Mouse (Mus musculus): Measurements from ENCODE around the gene Trak1.
"Not testable (repeated sequence)": the region's sequence is repeated elsewhere in the genome, so short reads cannot be mapped to it uniquely, and the experiment has no call there.

Gene Trak1

GRCm38 (mm10) chr9:121319323-121319966 lies 22.1 kb downstream of the Trak1 start:
- no peak for DNase-seq (ENCODE audit: low read depth)

- no peak for DNase-seq (ENCODE audit: low read depth)
Measured at GRCm38 (mm10) chr9:121320433-121320832, 23.1 kb downstream of the Trak1 start.

DNA sequence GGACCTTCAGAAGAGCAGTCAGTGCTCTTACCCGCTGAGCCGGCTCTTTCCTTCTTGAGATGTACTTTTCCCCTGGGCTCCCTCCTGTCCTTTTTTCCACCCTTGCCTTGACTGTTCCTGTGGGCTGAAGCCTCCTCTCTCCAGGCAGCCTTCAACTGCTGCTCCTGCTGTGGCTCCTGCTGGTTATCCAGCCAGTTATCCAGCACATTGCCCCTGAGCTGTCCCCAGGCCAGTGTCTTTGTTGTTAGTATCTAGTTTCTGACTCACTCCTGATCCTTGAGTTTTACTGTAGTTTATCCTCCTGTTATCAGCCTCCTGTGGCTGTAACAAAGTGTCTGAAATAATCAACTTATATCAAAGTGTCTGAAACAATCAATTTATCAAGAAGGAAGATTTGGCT lies 23.8 kb downstream of the Trak1 start:
- DNase-seq (ENCODE audit: low read depth): no peak

DNA sequence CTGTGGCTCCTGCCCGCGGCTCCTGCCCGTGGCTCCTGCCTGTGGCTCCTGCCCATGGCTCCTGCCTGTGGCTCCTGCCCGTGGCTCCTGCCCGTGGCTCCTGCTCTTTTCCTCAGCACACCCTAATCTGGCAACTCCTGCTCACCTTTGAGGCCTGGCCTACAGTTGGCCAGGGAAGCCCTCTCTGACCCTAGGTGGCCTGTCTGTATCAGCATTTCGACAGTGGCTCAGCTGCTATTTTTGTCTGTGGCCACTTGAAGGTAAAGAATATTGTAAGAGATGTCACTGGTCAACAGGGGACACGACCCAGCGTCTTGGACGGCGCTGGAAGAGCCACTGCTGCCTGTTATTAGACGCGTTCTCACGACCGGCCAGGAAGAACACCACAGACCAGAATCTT lies 24.7 kb downstream of the Trak1 start:
- DNase-seq (ENCODE audit: low read depth): no peak

- DNase-seq (ENCODE audit: low read depth): not testable (repeated sequence)
Measured at GRCm38 (mm10) chr9:121328342-121328741, 31.0 kb downstream of the Trak1 start.

- no peak for DNase-seq (ENCODE audit: low read depth)
Measured at GRCm38 (mm10) chr9:121329181-121329580, 31.9 kb downstream of the Trak1 start.

DNA sequence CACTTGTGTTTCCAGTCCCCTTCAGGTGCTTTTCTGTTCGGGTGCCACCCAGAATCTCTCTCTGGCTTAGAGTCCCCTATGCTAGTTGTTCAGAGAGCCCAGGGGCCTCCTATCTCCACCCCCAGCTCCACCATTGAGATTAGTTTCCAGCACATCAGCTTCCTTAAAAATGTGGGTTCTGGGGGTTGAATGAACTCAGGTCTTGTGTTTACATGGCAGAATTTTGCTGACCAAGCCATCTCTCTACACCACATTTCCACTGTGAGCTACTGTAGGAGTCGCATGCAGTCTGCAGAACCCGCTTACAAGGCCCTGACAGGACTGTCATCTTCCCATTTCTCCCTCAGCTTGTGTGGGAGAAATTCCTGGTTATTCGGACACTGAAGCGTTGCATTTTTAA lies 32.8 kb downstream of the Trak1 start:
- no peak for DNase-seq (ENCODE audit: low read depth)

GRCm38 (mm10) chr9:121331438-121331837 lies 34.1 kb downstream of the Trak1 start:
- DNase-seq (ENCODE audit: low read depth): no peak

DNA sequence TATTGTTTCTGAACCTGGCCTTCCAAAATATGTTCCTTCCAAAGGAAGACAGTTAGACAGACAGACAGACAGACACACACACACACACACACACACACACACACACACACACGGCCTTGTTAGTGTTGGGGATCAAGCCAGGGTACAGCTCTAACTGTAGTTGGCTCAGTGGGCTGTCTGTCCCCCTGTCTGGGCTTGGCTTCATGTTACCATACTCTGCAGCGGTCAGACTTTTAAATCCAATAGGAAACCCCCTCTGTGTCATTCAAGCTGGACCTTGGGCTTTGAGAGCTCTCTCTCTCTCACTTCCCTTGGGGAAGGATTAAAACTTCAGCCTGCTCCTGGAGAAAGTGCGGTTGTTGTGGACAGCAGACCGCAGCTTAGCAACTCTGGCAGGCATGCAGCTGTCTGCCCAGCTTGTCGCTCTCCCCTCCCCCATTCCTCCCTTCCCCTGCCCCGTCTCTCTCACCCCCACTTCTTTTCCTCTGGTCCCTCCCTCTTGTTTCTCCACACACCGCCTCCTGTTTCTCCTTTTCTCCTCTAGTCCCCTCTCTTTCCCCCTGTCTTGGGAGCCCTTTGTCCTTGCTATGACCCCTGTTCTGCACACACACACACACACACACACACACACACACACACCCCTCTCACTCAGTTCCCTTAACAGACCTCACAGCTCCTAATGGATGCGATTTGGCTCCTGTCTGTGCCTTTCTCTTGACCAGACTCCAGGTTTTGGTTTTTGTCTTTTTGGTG lies 34.8 kb downstream of the Trak1 start:
- DNase-seq (ENCODE audit: low read depth): peak; percentile 52

DNA sequence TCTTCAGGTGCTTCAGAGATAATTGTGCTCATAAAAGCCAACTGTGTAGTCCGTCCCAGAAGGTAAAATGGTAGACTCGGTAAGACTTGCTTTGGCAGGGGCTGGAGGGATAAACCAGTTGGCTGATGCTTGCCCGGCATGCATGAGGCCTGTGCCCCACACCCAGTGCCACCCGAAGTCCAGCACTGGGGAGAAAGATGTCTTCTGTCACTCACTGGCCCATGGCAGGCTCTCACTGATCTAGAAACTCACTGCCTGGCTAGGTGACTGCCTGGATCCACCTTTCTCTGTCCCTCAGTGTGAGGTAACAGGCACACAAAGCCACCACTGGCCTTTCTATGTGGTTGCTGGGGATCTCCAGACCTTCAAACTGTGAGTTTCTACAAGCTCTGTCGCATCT lies 36.3 kb downstream of the Trak1 start:
- DNase-seq (ENCODE audit: low read depth): no peak

GRCm38 (mm10) chr9:121334311-121334851 lies 37.1 kb downstream of the Trak1 start:
- DNase-seq (ENCODE audit: low read depth): no peak

GRCm38 (mm10) chr9:121335568-121335967 lies 38.3 kb downstream of the Trak1 start:
- no peak for DNase-seq (ENCODE audit: low read depth)

DNA sequence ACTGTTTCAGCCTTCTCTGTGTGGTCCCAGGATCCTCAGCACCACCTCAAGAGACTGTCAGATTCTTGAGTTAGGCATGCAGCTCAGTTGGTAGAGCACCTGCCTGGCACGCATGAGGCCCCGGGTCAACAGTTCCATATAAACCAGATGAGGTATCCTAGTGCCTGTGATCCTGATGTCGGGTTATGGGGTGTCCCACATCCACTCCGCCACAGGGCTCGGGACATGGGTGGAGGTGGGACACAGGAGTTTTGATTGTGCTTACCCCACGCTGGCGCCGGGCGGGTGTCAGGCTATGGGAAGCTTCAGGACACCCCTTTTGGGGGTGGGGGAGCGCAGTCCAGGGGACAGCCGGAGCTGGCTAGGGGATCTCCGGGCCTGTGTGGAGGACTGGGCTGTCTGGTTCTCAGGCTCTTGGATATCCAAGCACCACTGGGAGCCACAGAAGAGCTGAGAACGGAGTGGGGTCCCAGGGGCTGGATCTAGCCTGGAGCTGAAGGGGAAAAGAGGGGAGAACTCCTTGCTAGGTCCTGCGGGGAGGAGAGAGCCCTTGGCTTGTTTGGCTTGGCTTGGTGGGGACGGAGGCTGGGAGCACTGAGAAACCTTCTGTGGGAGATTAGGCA lies 39.1 kb downstream of the Trak1 start:
- DNase-seq (ENCODE audit: low read depth): no peak

- DNase-seq (ENCODE audit: low read depth): no peak
Measured at GRCm38 (mm10) chr9:121337216-121337937, 40.1 kb downstream of the Trak1 start.

DNA sequence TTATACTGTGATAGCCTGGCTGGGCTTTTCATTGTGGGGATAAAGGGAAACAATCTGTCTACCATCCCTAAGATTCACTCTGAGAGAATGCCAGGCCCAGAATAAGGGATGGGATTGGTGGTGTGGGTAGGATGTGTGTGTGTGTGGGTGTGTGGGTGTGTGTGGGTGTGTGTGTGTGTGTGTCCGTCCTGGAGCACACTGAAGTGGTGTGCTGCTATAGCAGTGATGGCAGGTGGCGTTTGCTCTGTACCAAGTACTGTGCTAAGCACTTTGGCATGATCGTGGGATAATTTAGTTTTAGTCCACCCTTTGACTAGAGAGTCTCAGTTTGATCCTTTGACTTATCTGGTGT lies 40.6 kb downstream of the Trak1 start:
- no peak for DNase-seq (ENCODE audit: low read depth)

DNA sequence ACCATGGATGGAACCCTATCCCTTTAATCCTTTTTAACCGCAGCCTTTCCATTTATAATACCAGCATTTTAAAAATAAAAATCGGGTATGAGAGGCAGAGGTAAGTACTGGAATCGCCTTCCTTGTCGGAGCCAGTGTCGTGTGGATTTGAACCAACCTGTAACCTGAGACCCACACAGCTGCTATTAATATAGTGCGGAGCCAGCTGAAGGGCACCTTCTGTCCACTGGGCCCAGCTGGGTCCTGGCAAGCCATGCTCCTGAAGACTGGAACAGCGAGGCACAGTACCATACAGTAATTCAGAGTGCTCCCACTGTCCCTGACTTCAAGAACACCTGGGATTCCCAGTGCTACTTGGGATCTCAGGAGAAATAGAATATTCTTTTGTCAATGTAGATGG lies 44.5 kb downstream of the Trak1 start:
- no peak for DNase-seq (ENCODE audit: low read depth)

- DNase-seq (ENCODE audit: low read depth): no peak
Measured at GRCm38 (mm10) chr9:121342510-121343110, 45.3 kb downstream of the Trak1 start.

DNA sequence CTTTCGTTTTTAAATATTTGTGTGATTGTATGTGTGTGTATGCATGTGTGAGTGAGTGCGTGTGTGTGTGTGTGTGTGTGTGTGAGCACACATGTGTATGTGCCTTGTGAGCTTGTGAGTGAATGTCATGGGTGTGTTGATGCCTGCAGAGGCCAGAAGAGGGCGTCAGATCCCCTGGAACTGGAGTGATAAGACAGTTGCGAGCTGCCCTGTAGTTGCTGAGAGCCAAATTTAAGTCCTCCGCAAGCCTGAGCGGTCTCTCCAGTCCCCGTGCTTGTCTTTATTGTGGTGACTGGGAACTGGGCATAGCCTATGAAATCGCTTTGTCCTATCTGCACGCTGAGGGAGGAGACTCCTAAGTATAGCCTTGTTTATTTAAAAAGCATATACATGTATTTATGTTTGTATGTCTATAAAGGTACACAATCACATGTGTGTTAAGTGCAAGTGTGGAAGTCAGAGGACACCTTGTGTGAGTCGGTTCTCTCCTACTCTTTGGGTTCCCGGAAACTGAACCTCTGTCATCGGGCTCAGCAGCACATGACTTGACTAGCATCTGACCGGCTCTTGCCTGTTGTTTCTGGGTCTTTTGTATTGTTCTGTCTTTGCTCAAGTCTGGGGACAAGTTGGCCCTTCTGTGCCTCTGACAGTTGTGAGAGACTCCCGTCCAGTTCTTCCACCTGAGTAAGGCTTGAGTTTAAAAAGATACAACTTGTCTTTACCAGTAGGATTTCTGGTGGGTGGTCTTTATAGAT lies 46.0 kb downstream of the Trak1 start:
- no peak for DNase-seq (ENCODE audit: low read depth)

DNA sequence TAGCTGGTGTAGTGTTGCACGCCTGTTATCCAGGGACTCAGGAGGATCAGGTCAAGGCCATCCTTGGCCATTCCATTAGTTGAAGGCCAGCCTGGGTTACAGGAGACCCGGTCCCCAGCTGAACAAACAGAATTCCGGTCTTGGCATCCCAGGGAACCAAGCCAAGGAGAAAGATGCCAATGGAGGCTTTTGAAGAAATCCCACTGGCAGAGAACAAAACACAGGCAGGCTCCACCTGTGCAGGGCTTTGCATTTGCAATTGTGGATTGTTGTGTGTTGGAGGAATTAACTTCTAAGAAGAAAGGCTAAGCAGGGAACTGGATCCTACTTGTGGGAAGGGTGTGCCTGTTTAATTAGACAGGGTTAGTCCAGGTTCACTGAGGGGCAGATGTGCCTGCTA lies 47.0 kb downstream of the Trak1 start:
- DNase-seq (ENCODE audit: low read depth): no peak

DNA sequence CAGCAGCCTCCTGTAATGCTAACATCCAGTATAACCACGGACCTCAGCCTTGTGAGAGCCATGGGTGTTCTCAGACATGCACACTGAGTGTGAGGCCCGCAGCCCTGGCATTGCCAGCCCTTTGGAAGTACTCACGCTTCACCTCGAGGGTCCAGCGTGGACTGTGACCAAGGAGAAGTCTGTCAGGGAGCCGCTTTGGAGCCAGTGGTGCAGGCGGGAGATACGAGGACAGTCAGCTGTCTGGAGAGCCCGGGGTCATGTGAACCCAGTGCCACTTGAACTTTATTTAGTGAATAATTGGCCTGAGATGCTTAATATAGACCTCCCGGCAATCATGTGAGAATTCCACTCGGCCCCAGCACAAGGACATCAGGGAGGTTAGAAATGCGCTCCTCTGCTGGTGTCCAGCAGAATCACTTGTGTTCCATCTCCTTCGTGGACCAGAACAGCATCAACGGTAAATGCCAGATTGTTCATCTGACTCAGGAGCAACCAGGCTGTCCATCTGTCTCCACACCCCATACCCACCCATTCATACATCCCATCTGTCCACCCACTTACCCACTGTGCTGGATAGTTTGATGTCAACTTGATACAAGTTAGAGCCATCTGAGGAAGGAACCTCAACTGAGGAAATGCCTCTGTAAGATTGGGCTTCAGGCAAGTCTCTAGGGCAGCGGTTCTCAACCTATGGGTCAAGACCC lies 48.3 kb downstream of the Trak1 start:
- DNase-seq (ENCODE audit: low read depth): no peak

- DNase-seq (ENCODE audit: low read depth): no peak
Measured at GRCm38 (mm10) chr9:121346635-121347034, 49.3 kb downstream of the Trak1 start.

All from c-Kit-positive CD71-negative TER-119-negative erythroid progenitor cells, embryonic 14.5 days (primary cell).